Mouse (Mus musculus) hindbrain, embryonic 12.5 days (tissue): Measurements from ENCODE around the gene Lrig1. TPM values are rescaled to one million over a fixed set of nuclear protein-coding genes. Genes with fewer than 3 reads are reported as not detected.

Experiments used
- ATAC-seq: fragments of 200-750 bp; cut with Nextera tagmentation; 2 replicates; pipeline ENCODE4 v1.8.0; 2017; ENCODE audit warnings: moderate TSS enrichment; ENCODE audit not compliant: low FRiP score
- H3K27ac ChIP-seq: fragments of 300-500 bp; sonication (generic); 2 replicates; pipeline ENCODE4 v1.5.1; 2016; ENCODE audit warnings: mild to moderate bottlenecking
- H3K27me3 ChIP-seq: fragments of 300-500 bp; sonication (generic); 2 replicates; pipeline ENCODE4 v1.6.1; 2016; ENCODE audit warnings: mild to moderate bottlenecking
- H3K36me3 ChIP-seq: fragments of 300-500 bp; sonication (generic); 2 replicates; pipeline ENCODE4 v1.6.1; 2016; ENCODE audit warnings: mild to moderate bottlenecking
- H3K4me1 ChIP-seq: fragments of 300-500 bp; sonication (generic); 2 replicates; pipeline ENCODE4 v1.6.1; 2016
- H3K4me2 ChIP-seq: fragments of 300-500 bp; sonication (generic); replicated peaks from 2 replicates; pipeline ENCODE4 v1.6.1; 2016; ENCODE audit warnings: mild to moderate bottlenecking
- H3K4me3 ChIP-seq: fragments of 300-500 bp; sonication (generic); 2 replicates; pipeline ENCODE4 v1.5.1; 2016; ENCODE audit warnings: mild to moderate bottlenecking
- H3K9ac ChIP-seq: fragments of 300-500 bp; sonication (generic); 2 replicates; pipeline ENCODE4 v1.6.1; 2016; ENCODE audit warnings: mild to moderate bottlenecking, moderate library complexity
- H3K9me3 ChIP-seq: fragments of 300-500 bp; sonication (generic); replicated peaks from 2 replicates; pipeline ENCODE4 v1.6.1; 2016; ENCODE audit warnings: mild to moderate bottlenecking
- WGBS: fragments of 180-500 bp; shearing (Covaris S2); methylation state at CpG from one replicate; pipeline ENCODE4 v1.1.7; 2016; 5-methylcytosine and 5-hydroxymethylcytosine counted together
- polyA plus RNA-seq: library from polyadenylated mRNA; unstranded; fragments of >200 nt; fragmentation: Nextera tagmentation; extraction: Ambion mirVana; gene quantifications from 2 replicates; pipeline ENCODE4 v1.2.1, GENCODE M21; 2016

The Lrig1 gene
- polyA plus RNA-seq, 1 experiment from 2014 or later: 23.9 TPM

- no peaks in the 10 kb centered on the region for H3K36me3 ChIP-seq
- no peak for ATAC-seq
- 76% methylated on average over 6 of the region's 6 CpGs for WGBS
Measured at GRCm38 (mm10) chr6:94652659-94653213, 47.2 kb downstream of the Lrig1 start.

GRCm38 (mm10) chr6:94651541-94651940 lies 48.4 kb downstream of the Lrig1 start:
- Histone ChIP-seq H3K4me3 (no peak overlapping the region), H3K36me3 (no peaks in the 10 kb centered on the region), H3K27ac (no peak overlapping the region), H3K4me1 (peaks cover 64% of the 10 kb centered on the region), H3K27me3 (no peaks in the 10 kb centered on the region), H3K9ac (no peak overlapping the region), H3K4me2 (no peak overlapping the region), H3K9me3 (no peaks in the 10 kb centered on the region)
- WGBS: 79% methylated on average over 17 of the region's 17 CpGs
- ATAC-seq: no peak

More at GRCm38 (mm10) chr6:94652659-94653213, 47.2 kb downstream of the Lrig1 start:
- H3K9ac ChIP-seq: no peak overlapping the region
- H3K4me2 ChIP-seq: no peak overlapping the region
- H3K27me3 ChIP-seq: no peaks in the 10 kb centered on the region
- H3K4me1 ChIP-seq: peaks cover 61% of the 10 kb centered on the region
- H3K4me3 ChIP-seq: no peak overlapping the region
- no peak overlapping the region for H3K27ac ChIP-seq
- no peaks in the 10 kb centered on the region for H3K9me3 ChIP-seq

- H3K9ac ChIP-seq: no peak overlapping the region
- WGBS: 63% methylated on average over 1 of the region's 1 CpGs
- H3K4me2 ChIP-seq: no peak overlapping the region
- H3K27me3 ChIP-seq: no peaks in the 10 kb centered on the region
- peaks cover 55% of the 10 kb centered on the region for H3K4me1 ChIP-seq
- H3K36me3 ChIP-seq: no peaks in the 10 kb centered on the region
- no peaks in the 10 kb centered on the region for H3K9me3 ChIP-seq
- ATAC-seq: no peak
- no peak overlapping the region for H3K4me3 ChIP-seq
- no peak overlapping the region for H3K27ac ChIP-seq
Measured at GRCm38 (mm10) chr6:94649637-94650036, 50.3 kb downstream of the Lrig1 start.

- Histone ChIP-seq H3K27me3 (no peaks in the 10 kb centered on the region), H3K4me2 (no peak overlapping the region), H3K4me1 (peaks cover 63% of the 10 kb centered on the region), H3K36me3 (no peaks in the 10 kb centered on the region), H3K27ac (peak overlapping the region; percentile 72), H3K9ac (no peak overlapping the region), H3K4me3 (no peak overlapping the region), H3K9me3 (no peaks in the 10 kb centered on the region)
- ATAC-seq: no peak
- WGBS: 40% methylated on average over 4 of the region's 4 CpGs
Measured at GRCm38 (mm10) chr6:94648496-94648895, 51.5 kb downstream of the Lrig1 start.

- H3K4me1 ChIP-seq: peaks cover 61% of the 10 kb centered on the region
- no peak overlapping the region for H3K9ac ChIP-seq
- no peaks in the 10 kb centered on the region for H3K9me3 ChIP-seq
- no peak overlapping the region for H3K4me3 ChIP-seq
- H3K36me3 ChIP-seq: no peaks in the 10 kb centered on the region
- peak; percentile 74 for ATAC-seq
- peak overlapping the region; percentile 29; the same call in 1 of the 2 replicates for H3K4me2 ChIP-seq
- H3K27me3 ChIP-seq: no peaks in the 10 kb centered on the region
- 11% methylated on average over 10 of the region's 10 CpGs for WGBS
- H3K27ac ChIP-seq: peak overlapping the region; percentile 72
Measured at GRCm38 (mm10) chr6:94647574-94648430, 52.2 kb downstream of the Lrig1 start.

- no peaks in the 10 kb centered on the region for H3K27me3 ChIP-seq
- no peak overlapping the region for H3K4me2 ChIP-seq
- whole genome bisulfite sequencing: 73% methylated on average over 6 of the region's 6 CpGs
- H3K27ac ChIP-seq: no peak overlapping the region
- no peaks in the 10 kb centered on the region for H3K9me3 ChIP-seq
- no peak overlapping the region for H3K9ac ChIP-seq
- H3K4me3 ChIP-seq: no peak overlapping the region
- ATAC-seq: no peak
- peaks cover 56% of the 10 kb centered on the region for H3K4me1 ChIP-seq
- no peaks in the 10 kb centered on the region for H3K36me3 ChIP-seq
Measured at GRCm38 (mm10) chr6:94646902-94647301, 53.1 kb downstream of the Lrig1 start.

- no peak for ATAC-seq
- 75% methylated on average over 6 of the region's 6 CpGs for WGBS
- Histone ChIP-seq H3K27me3 (no peaks in the 10 kb centered on the region), H3K9ac (no peak overlapping the region), H3K27ac (peak overlapping the region; percentile 35; the same call in 1 of the 2 replicates), H3K4me3 (no peak overlapping the region), H3K4me2 (no peak overlapping the region), H3K9me3 (no peaks in the 10 kb centered on the region), H3K36me3 (no peaks in the 10 kb centered on the region), H3K4me1 (peaks cover 53% of the 10 kb centered on the region)
Measured at GRCm38 (mm10) chr6:94646274-94646863, 53.6 kb downstream of the Lrig1 start.

- no peak for ATAC-seq
- 53% methylated on average over 4 of the region's 4 CpGs for WGBS
- peaks cover 54% of the 10 kb centered on the region for H3K4me1 ChIP-seq
Measured at GRCm38 (mm10) chr6:94645723-94646122, 54.2 kb downstream of the Lrig1 start.

GRCm38 (mm10) chr6:94644641-94645040 lies 55.3 kb downstream of the Lrig1 start:
- ATAC-seq: no peak
- H3K9me3 ChIP-seq: no peaks in the 10 kb centered on the region
- H3K4me2 ChIP-seq: no peak overlapping the region
- H3K9ac ChIP-seq: no peak overlapping the region
- peaks cover 58% of the 10 kb centered on the region for H3K4me1 ChIP-seq
- no peak overlapping the region for H3K27ac ChIP-seq
- H3K27me3 ChIP-seq: no peaks in the 10 kb centered on the region
- no peaks in the 10 kb centered on the region for H3K36me3 ChIP-seq
- no peak overlapping the region for H3K4me3 ChIP-seq
- WGBS: 85% methylated on average over 3 of the region's 3 CpGs

More at GRCm38 (mm10) chr6:94645723-94646122, 54.2 kb downstream of the Lrig1 start:
- no peaks in the 10 kb centered on the region for H3K9me3 ChIP-seq
- no peak overlapping the region for H3K4me3 ChIP-seq
- H3K27ac ChIP-seq: no peak overlapping the region
- no peaks in the 10 kb centered on the region for H3K36me3 ChIP-seq
- H3K27me3 ChIP-seq: no peaks in the 10 kb centered on the region
- no peak overlapping the region for H3K9ac ChIP-seq
- H3K4me2 ChIP-seq: no peak overlapping the region

GRCm38 (mm10) chr6:94643989-94644388 lies 56.0 kb downstream of the Lrig1 start:
- Histone ChIP-seq H3K27me3 (no peaks in the 10 kb centered on the region), H3K27ac (no peak overlapping the region), H3K4me3 (no peak overlapping the region), H3K36me3 (no peaks in the 10 kb centered on the region), H3K4me2 (no peak overlapping the region), H3K9me3 (no peaks in the 10 kb centered on the region), H3K9ac (no peak overlapping the region), H3K4me1 (peaks cover 57% of the 10 kb centered on the region)
- whole genome bisulfite sequencing: 90% methylated on average over 2 of the region's 2 CpGs
- no peak for ATAC-seq

GRCm38 (mm10) chr6:94642048-94642447 lies 57.9 kb downstream of the Lrig1 start:
- Histone ChIP-seq H3K9me3 (no peaks in the 10 kb centered on the region), H3K27me3 (no peaks in the 10 kb centered on the region), H3K9ac (no peak overlapping the region), H3K36me3 (no peaks in the 10 kb centered on the region), H3K4me2 (no peak overlapping the region), H3K4me3 (no peak overlapping the region), H3K4me1 (peaks cover 46% of the 10 kb centered on the region), H3K27ac (no peak overlapping the region)
- 80% methylated on average over 1 of the region's 1 CpGs for WGBS
- no peak for ATAC-seq

- H3K9ac ChIP-seq: no peak overlapping the region
- 0 out of 2 replicates have a peak, but pooled peaks have one; percentile 21 for ATAC-seq
- 41% methylated on average over 7 of the region's 7 CpGs for WGBS
- H3K4me3 ChIP-seq: no peak overlapping the region
- H3K36me3 ChIP-seq: no peaks in the 10 kb centered on the region
- H3K9me3 ChIP-seq: no peaks in the 10 kb centered on the region
- H3K4me1 ChIP-seq: peaks cover 54% of the 10 kb centered on the region
- H3K4me2 ChIP-seq: no peak overlapping the region
- H3K27me3 ChIP-seq: no peaks in the 10 kb centered on the region
- peak overlapping the region; percentile 24 for H3K27ac ChIP-seq
Measured at GRCm38 (mm10) chr6:94640297-94640696, 59.7 kb downstream of the Lrig1 start.
